Mouse (Mus musculus): Measurements from ENCODE around the gene Rabep1.

- TF ChIP-seq CTCF (IDR thresholded peaks at IDR 0.05; ENCODE audit: low read depth) (no peak), EP300 (IDR thresholded peaks at IDR 0.05; ENCODE audit: low read depth) (no peak)
Measured at GRCm38 (mm10) chr11:70960786-70961554, 116.4 kb downstream of the Rabep1 start.
